Mouse (Mus musculus): ENCODE results near the gene Epha6. TPM values are rescaled to one million over a fixed set of nuclear protein-coding genes. Genes with fewer than 3 reads are reported as not detected.

Epha6 gene
- polyA plus RNA-seq, 1 experiment from 2014 or later, result not detected

- DNase-seq (ENCODE audit: low spot score) (no peak), ATAC-seq (replicated peaks; ENCODE audit: low FRiP score) (no peak)
- Histone ChIP-seq H3K9ac (ENCODE audit: low read depth, low read length) (no peak overlapping the region), H3K27me3 (replicated peaks; ENCODE audit: control insufficient read depth, insufficient read depth, low read length) (no peaks in the 10 kb centered on the region), H3K27ac (ENCODE audit: low read depth, low read length) (no peak overlapping the region), H3K4me1 (replicated peaks; ENCODE audit: control insufficient read depth, insufficient read depth, low read length) (no peaks in the 10 kb centered on the region), H3K36me3 (ENCODE audit: control insufficient read depth, insufficient read depth, low read length) (no peaks in the 10 kb centered on the region), H3K4me3 (ENCODE audit: low read depth, low read length) (no peak overlapping the region), H3K4me2 (no peak overlapping the region), H3K9me3 (ENCODE audit: control insufficient read depth, low read length) (no peaks in the 10 kb centered on the region)
Observed at GRCm38 (mm10) chr16:60392961-60393360, 212.4 kb downstream of the Epha6 start.

GRCm38 (mm10) chr16:60375147-60375546 is 230.2 kb downstream of the Epha6 start:
- Histone ChIP-seq H3K4me3 (ENCODE audit: low read depth, low read length) (no peak overlapping the region), H3K4me2 (no peak overlapping the region), H3K9ac (ENCODE audit: low read depth, low read length) (no peak overlapping the region), H3K4me1 (replicated peaks; ENCODE audit: control insufficient read depth, insufficient read depth, low read length) (no peaks in the 10 kb centered on the region), H3K27me3 (replicated peaks; ENCODE audit: control insufficient read depth, insufficient read depth, low read length) (no peaks in the 10 kb centered on the region), H3K9me3 (ENCODE audit: control insufficient read depth, low read length) (no peaks in the 10 kb centered on the region), H3K27ac (ENCODE audit: low read depth, low read length) (no peak overlapping the region), H3K36me3 (ENCODE audit: control insufficient read depth, insufficient read depth, low read length) (no peaks in the 10 kb centered on the region)
- ATAC-seq (replicated peaks; ENCODE audit: low FRiP score) (no peak), DNase-seq (ENCODE audit: low spot score) (no peak)

GRCm38 (mm10) chr16:60283963-60284362 is 321.4 kb downstream of the Epha6 start:
- Histone ChIP-seq H3K9me3 (ENCODE audit: control insufficient read depth, low read length) (no peaks in the 10 kb centered on the region), H3K4me2 (no peak overlapping the region), H3K4me1 (replicated peaks; ENCODE audit: control insufficient read depth, insufficient read depth, low read length) (no peaks in the 10 kb centered on the region), H3K9ac (ENCODE audit: low read depth, low read length) (no peak overlapping the region), H3K36me3 (ENCODE audit: control insufficient read depth, insufficient read depth, low read length) (no peaks in the 10 kb centered on the region), H3K4me3 (ENCODE audit: low read depth, low read length) (no peak overlapping the region), H3K27ac (ENCODE audit: low read depth, low read length) (no peak overlapping the region), H3K27me3 (replicated peaks; ENCODE audit: control insufficient read depth, insufficient read depth, low read length) (no peaks in the 10 kb centered on the region)
- 76% methylated on average over 1 of the region's 1 CpGs for WGBS
- ATAC-seq (replicated peaks; ENCODE audit: low FRiP score), result no peak
- no peak for DNase-seq (ENCODE audit: low spot score)

- H3K4me3 ChIP-seq (ENCODE audit: low read depth, low read length), result no peak overlapping the region
- no peaks in the 10 kb centered on the region for H3K27me3 ChIP-seq (replicated peaks; ENCODE audit: control insufficient read depth, insufficient read depth, low read length)
- no peaks in the 10 kb centered on the region for H3K36me3 ChIP-seq (ENCODE audit: control insufficient read depth, insufficient read depth, low read length)
- H3K9me3 ChIP-seq (ENCODE audit: control insufficient read depth, low read length), result no peaks in the 10 kb centered on the region
- H3K4me1 ChIP-seq (replicated peaks; ENCODE audit: control insufficient read depth, insufficient read depth, low read length), result no peaks in the 10 kb centered on the region
- ATAC-seq (replicated peaks; ENCODE audit: low FRiP score), result peak; percentile 56
- no peak for DNase-seq (ENCODE audit: low spot score)
- H3K27ac ChIP-seq (ENCODE audit: low read depth, low read length), result no peak overlapping the region
- 53% methylated on average over 2 of the region's 2 CpGs for WGBS
- no peak overlapping the region for H3K4me2 ChIP-seq
- no peak overlapping the region for H3K9ac ChIP-seq (ENCODE audit: low read depth, low read length)
Observed at GRCm38 (mm10) chr16:60274109-60274508, 331.2 kb downstream of the Epha6 start.

GRCm38 (mm10) chr16:60266367-60267351 is 338.7 kb downstream of the Epha6 start:
- WGBS, result 91% methylated on average over 9 of the region's 9 CpGs

GRCm38 (mm10) chr16:60264719-60265508 is 340.4 kb downstream of the Epha6 start:
- H3K9me3 ChIP-seq (ENCODE audit: control insufficient read depth, low read length), result no peaks in the 10 kb centered on the region
- no peak overlapping the region for H3K4me3 ChIP-seq (ENCODE audit: low read depth, low read length)
- no peaks in the 10 kb centered on the region for H3K4me1 ChIP-seq (replicated peaks; ENCODE audit: control insufficient read depth, insufficient read depth, low read length)
- 56% methylated on average over 6 of the region's 6 CpGs for WGBS
- ATAC-seq (replicated peaks; ENCODE audit: low FRiP score), result peak; percentile 87
- H3K4me2 ChIP-seq, result no peak overlapping the region
- no peaks in the 10 kb centered on the region for H3K27me3 ChIP-seq (replicated peaks; ENCODE audit: control insufficient read depth, insufficient read depth, low read length)
- no peak for DNase-seq (ENCODE audit: low spot score)
- no peak overlapping the region for H3K9ac ChIP-seq (ENCODE audit: low read depth, low read length)
- H3K27ac ChIP-seq (ENCODE audit: low read depth, low read length), result no peak overlapping the region
- H3K36me3 ChIP-seq (ENCODE audit: control insufficient read depth, insufficient read depth, low read length), result no peaks in the 10 kb centered on the region

More at GRCm38 (mm10) chr16:60266367-60267351, 338.7 kb downstream of the Epha6 start:
- Histone ChIP-seq H3K4me3 (ENCODE audit: low read depth, low read length) (no peak overlapping the region), H3K9me3 (ENCODE audit: control insufficient read depth, low read length) (no peaks in the 10 kb centered on the region), H3K4me2 (no peak overlapping the region), H3K9ac (ENCODE audit: low read depth, low read length) (no peak overlapping the region), H3K27ac (ENCODE audit: low read depth, low read length) (no peak overlapping the region), H3K36me3 (ENCODE audit: control insufficient read depth, insufficient read depth, low read length) (no peaks in the 10 kb centered on the region), H3K27me3 (replicated peaks; ENCODE audit: control insufficient read depth, insufficient read depth, low read length) (no peaks in the 10 kb centered on the region), H3K4me1 (replicated peaks; ENCODE audit: control insufficient read depth, insufficient read depth, low read length) (no peaks in the 10 kb centered on the region)
- no peak for DNase-seq (ENCODE audit: low spot score)
- ATAC-seq (replicated peaks; ENCODE audit: low FRiP score), result no peak

- Histone ChIP-seq H3K9me3 (ENCODE audit: control insufficient read depth, low read length) (no peaks in the 10 kb centered on the region), H3K27me3 (replicated peaks; ENCODE audit: control insufficient read depth, insufficient read depth, low read length) (no peaks in the 10 kb centered on the region), H3K9ac (ENCODE audit: low read depth, low read length) (no peak overlapping the region), H3K27ac (ENCODE audit: low read depth, low read length) (no peak overlapping the region), H3K4me1 (replicated peaks; ENCODE audit: control insufficient read depth, insufficient read depth, low read length) (no peaks in the 10 kb centered on the region), H3K4me2 (no peak overlapping the region), H3K36me3 (ENCODE audit: control insufficient read depth, insufficient read depth, low read length) (no peaks in the 10 kb centered on the region), H3K4me3 (ENCODE audit: low read depth, low read length) (no peak overlapping the region)
- DNase-seq (ENCODE audit: low spot score) (no peak), ATAC-seq (replicated peaks; ENCODE audit: low FRiP score) (no peak)
- WGBS, result 85% methylated on average over 7 of the region's 7 CpGs
Observed at GRCm38 (mm10) chr16:60258151-60258635, 347.1 kb downstream of the Epha6 start.

- Histone ChIP-seq H3K9me3 (ENCODE audit: control insufficient read depth, low read length) (no peaks in the 10 kb centered on the region), H3K4me1 (replicated peaks; ENCODE audit: control insufficient read depth, insufficient read depth, low read length) (no peaks in the 10 kb centered on the region), H3K27me3 (replicated peaks; ENCODE audit: control insufficient read depth, insufficient read depth, low read length) (no peaks in the 10 kb centered on the region), H3K27ac (ENCODE audit: low read depth, low read length) (no peak overlapping the region), H3K9ac (ENCODE audit: low read depth, low read length) (no peak overlapping the region), H3K36me3 (ENCODE audit: control insufficient read depth, insufficient read depth, low read length) (no peaks in the 10 kb centered on the region), H3K4me2 (no peak overlapping the region), H3K4me3 (ENCODE audit: low read depth, low read length) (no peak overlapping the region)
- no peak for ATAC-seq (replicated peaks; ENCODE audit: low FRiP score)
- WGBS, result 74% methylated on average over 2 of the region's 2 CpGs
- DNase-seq (ENCODE audit: low spot score), result no peak
Observed at GRCm38 (mm10) chr16:60257623-60258022, 347.7 kb downstream of the Epha6 start.
